ENCODE assay signal across 13 mouse cellular contexts in the genomic region with DNA sequence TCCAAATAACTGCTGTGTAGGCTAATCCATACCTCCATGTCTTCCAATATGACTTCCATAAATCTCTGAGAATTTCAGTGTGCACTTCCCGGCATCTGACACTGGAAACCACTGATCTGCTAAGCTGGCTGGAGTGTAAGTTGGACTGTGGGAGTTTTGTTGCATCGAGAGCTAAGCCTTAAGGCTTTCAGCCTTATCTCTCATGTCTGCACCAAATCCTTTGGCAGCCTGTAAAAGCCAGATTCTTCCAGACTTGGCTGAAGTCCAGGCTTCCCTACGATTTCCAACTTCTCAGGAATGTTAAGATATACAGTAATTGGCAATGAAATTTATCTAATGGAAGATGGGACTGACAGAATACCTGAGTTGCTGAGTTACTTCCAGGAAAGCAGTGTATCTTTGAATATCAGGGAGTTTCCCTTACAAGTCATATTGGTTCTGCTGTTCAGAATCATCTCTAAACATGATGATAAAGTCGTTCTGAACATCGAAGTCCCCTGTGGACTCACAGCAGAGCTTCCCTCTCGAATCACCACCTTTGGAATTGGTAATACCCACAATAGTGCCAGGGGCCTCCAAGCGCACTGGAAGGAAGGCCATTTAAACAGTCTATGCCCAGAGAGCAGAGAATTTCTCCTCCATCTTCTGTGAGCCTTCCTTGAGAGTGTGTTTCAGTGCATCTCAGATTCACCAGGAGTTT.
A peak's percentile ranks its signal among the peaks of the same experiment; 100 is the strongest.
DNase-seq lines count a peak whose midpoint lies in the region; ATAC-seq and TF ChIP-seq lines count a peak whose summit lies in the region.
"Had no signal": no experiment of that assay in that cellular context is flagged by ENCODE, and none has a peak within 500 bp of the region (broad histone marks: within the 10 kb centered on the region; RNA-seq: fewer than 3 reads in every experiment).

No protein-coding gene starts in this region.

- no peak overlapping the region for H3K4me2 ChIP-seq in forebrain, embryonic 14.5 days (ENCODE audit: low read length)
- no peak overlapping the region for H3K4me2 ChIP-seq in forebrain, postnatal 0 days (ENCODE audit: low read depth)
- H3K4me2 ChIP-seq in kidney, embryonic 15.5 days = no peak overlapping the region

- 65% methylated on average over 7 of the region's 7 CpGs for WGBS in forebrain, embryonic 14.5 days
- 55% methylated on average over 7 of the region's 7 CpGs for WGBS in forebrain, postnatal 0 days
- 48% methylated on average over 7 of the region's 7 CpGs for WGBS in kidney, embryonic 15.5 days

- no peaks in the 10 kb centered on the region for H3K9me3 ChIP-seq in forebrain, embryonic 14.5 days (replicated peaks; ENCODE audit: control insufficient read depth, low read length)
- H3K9me3 ChIP-seq in forebrain, postnatal 0 days (ENCODE audit: low read length) = no peaks in the 10 kb centered on the region
- H3K9me3 ChIP-seq in kidney, embryonic 15.5 days (replicated peaks) = no peaks in the 10 kb centered on the region
- H3K9me3 ChIP-seq: hindbrain, embryonic 10.5 days had no signal

- no peaks in the 10 kb centered on the region for H3K27me3 ChIP-seq in forebrain, embryonic 14.5 days (replicated peaks; ENCODE audit: control insufficient read depth, insufficient read depth, low read length)
- no peaks in the 10 kb centered on the region for H3K27me3 ChIP-seq in forebrain, postnatal 0 days (ENCODE audit: insufficient read depth, low read length)
- H3K27me3 ChIP-seq in kidney, embryonic 15.5 days = 0 out of 2 replicates have a peak, but pooled peaks cover 2% of the 10 kb centered on the region

- no peaks in the 10 kb centered on the region for H3K36me3 ChIP-seq in forebrain, embryonic 14.5 days (ENCODE audit: control insufficient read depth, insufficient read depth, low read length)
- H3K36me3 ChIP-seq in forebrain, postnatal 0 days (ENCODE audit: insufficient read depth) = no peaks in the 10 kb centered on the region
- H3K36me3 ChIP-seq in kidney, embryonic 15.5 days = no peaks in the 10 kb centered on the region
- H3K36me3 ChIP-seq: hindbrain, embryonic 10.5 days had no signal

- no peak for ATAC-seq in forebrain, embryonic 14.5 days
- ATAC-seq in forebrain, postnatal 0 days = no peak
- ATAC-seq in kidney, embryonic 15.5 days (replicated peaks; ENCODE audit: low FRiP score) = no peak

- H3K4me1 ChIP-seq in forebrain, embryonic 14.5 days (ENCODE audit: control insufficient read depth, insufficient read depth, low read length) = no peaks in the 10 kb centered on the region; the same call in none of the 2 replicates
- no peaks in the 10 kb centered on the region for H3K4me1 ChIP-seq in forebrain, postnatal 0 days (ENCODE audit: insufficient read depth)
- peaks cover 20% of the 10 kb centered on the region for H3K4me1 ChIP-seq in kidney, embryonic 15.5 days

- H3K9ac ChIP-seq in forebrain, embryonic 14.5 days (ENCODE audit: low read length) = no peak overlapping the region
- no peak overlapping the region for H3K9ac ChIP-seq in forebrain, postnatal 0 days
- no peak overlapping the region for H3K9ac ChIP-seq in kidney, embryonic 15.5 days

- DNase-seq in forebrain, embryonic 14.5 days (ENCODE audit: low spot score) = peak; percentile 56
- DNase-seq in forebrain, postnatal 0 days = no peak
- no peak for DNase-seq in kidney, postnatal 14 days
- peak; percentile 47 for DNase-seq in 3T3-L1 (ENCODE audit: low read depth, low spot score)
- DNase-seq in heart, postnatal 4 days = peak; percentile 27
- DNase-seq in adrenal gland, postnatal 4 days (ENCODE audit: low spot score in 2 of 2) = no peak
- DNase-seq in urinary bladder, postnatal 4 days (ENCODE audit: low spot score in 2 of 2) = no peak
- DNase-seq: adrenal gland, postnatal 14 days; kidney, postnatal 25 days; layer of hippocampus, postnatal 36 days; midbrain, embryonic 14.5 days had no signal

- H3K27ac ChIP-seq in forebrain, embryonic 14.5 days (ENCODE audit: low read depth, low read length) = no peak overlapping the region
- no peak overlapping the region for H3K27ac ChIP-seq in forebrain, postnatal 0 days (ENCODE audit: low read depth, low read length)
- H3K27ac ChIP-seq in kidney, embryonic 15.5 days = peak overlapping the region; percentile 77
- H3K27ac ChIP-seq: hindbrain, embryonic 10.5 days had no signal

- H3K4me3 ChIP-seq in forebrain, embryonic 14.5 days (ENCODE audit: low read depth, low read length) = no peak overlapping the region
- H3K4me3 ChIP-seq in forebrain, postnatal 0 days (ENCODE audit: low read depth, low read length) = no peak overlapping the region
- H3K4me3 ChIP-seq in kidney, embryonic 15.5 days (replicated peaks) = no peak overlapping the region
- H3K4me3 ChIP-seq: hindbrain, embryonic 10.5 days had no signal

- TF ChIP-seq CTCF in forebrain, postnatal 0 days (IDR thresholded peaks at IDR 0.05; ENCODE audit: low read depth) = no peak

Comparison
In these comparisons a context has a peak if more than half of its experiments do, and no peak if none do; other contexts are left out.
1. DNase-seq: peak in forebrain, embryonic 14.5 days (single experiment), 3T3-L1 (single experiment) and heart, postnatal 4 days (single experiment); none in forebrain, postnatal 0 days (single experiment), kidney, postnatal 14 days (single experiment), adrenal gland, postnatal 4 days (0 of 2) and urinary bladder, postnatal 4 days (0 of 2).